Mouse (Mus musculus) liver, embryonic 16.5 days (tissue): ENCODE measurements around the gene Thbs4. TPM values are rescaled to one million over a fixed set of nuclear protein-coding genes. Genes with fewer than 3 reads are reported as not detected.
A peak's percentile ranks its signal among the peaks of the same experiment; 100 is the strongest.

Source experiments
- ATAC-seq: fragments of 200-750 bp; cut with Nextera tagmentation; 2 replicates; pipeline ENCODE4 v1.8.0; 2017; ENCODE audit warnings: low read depth, mild to moderate bottlenecking, moderate number of reproducible peaks, moderate library complexity
- H3K27ac ChIP-seq: fragments of 300-500 bp; sonication (generic); 2 replicates; pipeline ENCODE4 v1.5.1; 2014; ENCODE audit warnings: mild to moderate bottlenecking, low read length
- H3K27me3 ChIP-seq: fragments of 300-500 bp; sonication (generic); 2 replicates; pipeline ENCODE4 v1.6.1; 2014; ENCODE audit warnings: low read depth, low read length, mixed read lengths; ENCODE audit not compliant: control insufficient read depth, insufficient read depth
- H3K36me3 ChIP-seq: fragments of 300-500 bp; sonication (generic); 2 replicates; pipeline ENCODE4 v1.6.1; 2014; ENCODE audit warnings: mild to moderate bottlenecking; ENCODE audit not compliant: control insufficient read depth, insufficient read depth
- H3K4me1 ChIP-seq: fragments of 300-500 bp; sonication (generic); 2 replicates; pipeline ENCODE4 v1.6.1; 2014; ENCODE audit warnings: low read depth, low read length, mixed read lengths; ENCODE audit not compliant: control insufficient read depth
- H3K4me2 ChIP-seq: fragments of 300-500 bp; sonication (generic); 2 replicates; pipeline ENCODE4 v1.6.1; 2014; ENCODE audit warnings: low read depth, low read length, mixed read lengths
- H3K4me3 ChIP-seq: fragments of 300-500 bp; sonication (generic); 2 replicates; pipeline ENCODE4 v1.5.1; 2014; ENCODE audit warnings: low read depth, mild to moderate bottlenecking, low read length
- H3K9ac ChIP-seq: fragments of 300-500 bp; sonication (generic); 2 replicates; pipeline ENCODE4 v1.6.1; 2014; ENCODE audit warnings: low read depth, low read length
- H3K9me3 ChIP-seq: fragments of 300-500 bp; sonication (generic); replicated peaks from 2 replicates; pipeline ENCODE4 v1.6.1; 2016; ENCODE audit warnings: low read length; ENCODE audit not compliant: control insufficient read depth
- WGBS: fragments of 180-500 bp; shearing (Covaris S2); extraction: QIAGEN DNeasy Blood & Tissue Kit; methylation state at CpG from one replicate; pipeline ENCODE4 v1.1.7; 2014; ENCODE audit not compliant: insufficient replicate concordance; 5-methylcytosine and 5-hydroxymethylcytosine counted together
- polyA plus RNA-seq: library from polyadenylated mRNA; unstranded; fragments of >200 nt; fragmentation: Nextera tagmentation; extraction: Ambion mirVana; gene quantifications from 2 replicates; pipeline ENCODE4 v1.2.1, GENCODE M21; 2015

The Thbs4 gene
- polyA plus RNA-seq, 1 experiment from 2014 or later: 0.20 TPM

DNA sequence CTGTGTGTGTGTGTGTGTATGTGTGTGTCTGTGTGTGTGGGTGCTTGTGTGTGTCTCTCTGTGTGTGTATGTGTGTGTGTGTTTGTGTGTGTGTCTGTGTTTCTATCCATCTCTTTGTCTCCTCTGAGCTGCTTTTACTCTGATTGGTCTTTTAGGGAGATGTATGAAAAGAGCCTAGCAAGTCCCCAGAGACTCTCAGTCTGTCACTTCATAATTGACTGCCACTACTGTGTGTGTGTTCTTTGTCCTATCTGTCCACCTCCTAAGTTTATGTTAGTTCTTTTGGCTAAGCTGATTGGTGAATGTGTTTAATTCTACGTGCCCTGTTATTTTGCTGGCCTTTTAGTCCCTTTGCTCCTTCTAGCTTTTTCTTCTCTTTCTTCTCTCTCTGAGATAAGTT lies 58.9 kb downstream of the Thbs4 start:
- peaks cover 4% of the 10 kb centered on the region for H3K4me1 ChIP-seq
- H3K36me3 ChIP-seq: no peaks in the 10 kb centered on the region
- no peak for ATAC-seq
- H3K27me3 ChIP-seq: no peaks in the 10 kb centered on the region
- no peak overlapping the region for H3K4me3 ChIP-seq
- no peak overlapping the region for H3K4me2 ChIP-seq
- no peak overlapping the region for H3K27ac ChIP-seq
- WGBS: 76% methylated on average over 1 of the region's 1 CpGs
- no peak overlapping the region for H3K9ac ChIP-seq
- H3K9me3 ChIP-seq: no peaks in the 10 kb centered on the region

DNA sequence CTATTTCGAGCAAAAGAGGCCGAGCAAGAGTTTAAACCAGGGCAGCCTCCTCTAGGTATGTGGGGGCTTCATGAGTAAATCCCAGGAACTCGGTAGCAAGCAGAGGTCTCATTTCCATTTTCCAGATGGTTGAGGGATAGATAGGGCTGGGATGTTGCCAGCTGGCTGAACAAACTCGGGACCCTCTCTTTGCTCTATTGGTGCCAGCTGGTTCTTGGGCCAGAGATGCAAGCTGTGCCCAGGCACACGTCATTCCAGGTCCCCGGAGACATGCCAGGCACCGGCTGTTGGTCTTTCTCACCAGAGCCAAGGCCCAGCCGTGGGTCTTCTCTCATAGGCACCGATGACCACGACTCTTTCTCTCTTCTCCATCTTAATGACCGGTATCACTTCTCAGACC lies 60.9 kb downstream of the Thbs4 start:
- Histone ChIP-seq H3K4me3 (no peak overlapping the region), H3K9me3 (no peaks in the 10 kb centered on the region), H3K9ac (no peak overlapping the region), H3K4me1 (peaks cover 3% of the 10 kb centered on the region; the same call in 1 of the 2 replicates), H3K27me3 (no peaks in the 10 kb centered on the region), H3K4me2 (no peak overlapping the region), H3K27ac (no peak overlapping the region), H3K36me3 (no peaks in the 10 kb centered on the region)
- no peak for ATAC-seq
- 76% methylated on average over 11 of the region's 11 CpGs for WGBS

DNA sequence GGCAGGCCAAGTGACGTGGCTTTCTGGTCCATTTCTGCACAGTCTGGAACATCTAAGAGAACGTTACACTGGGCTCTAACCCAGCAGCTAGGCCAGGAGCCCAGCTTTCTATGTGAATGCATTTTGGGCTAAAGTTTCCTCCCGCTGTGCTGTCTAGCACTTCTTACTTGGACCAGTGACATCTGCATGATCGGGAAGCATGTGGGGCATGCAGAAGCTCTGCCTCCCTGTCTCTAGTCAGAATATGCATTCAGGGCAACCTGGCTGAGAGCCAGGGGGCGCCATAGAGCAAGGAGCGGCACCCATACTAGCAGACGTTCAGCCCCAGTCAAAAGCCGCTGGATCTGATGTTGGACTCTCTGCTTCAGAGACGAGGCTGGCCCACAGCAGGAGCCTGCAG lies 61.4 kb downstream of the Thbs4 start:
- WGBS: 26% methylated on average over 9 of the region's 9 CpGs

DNA sequence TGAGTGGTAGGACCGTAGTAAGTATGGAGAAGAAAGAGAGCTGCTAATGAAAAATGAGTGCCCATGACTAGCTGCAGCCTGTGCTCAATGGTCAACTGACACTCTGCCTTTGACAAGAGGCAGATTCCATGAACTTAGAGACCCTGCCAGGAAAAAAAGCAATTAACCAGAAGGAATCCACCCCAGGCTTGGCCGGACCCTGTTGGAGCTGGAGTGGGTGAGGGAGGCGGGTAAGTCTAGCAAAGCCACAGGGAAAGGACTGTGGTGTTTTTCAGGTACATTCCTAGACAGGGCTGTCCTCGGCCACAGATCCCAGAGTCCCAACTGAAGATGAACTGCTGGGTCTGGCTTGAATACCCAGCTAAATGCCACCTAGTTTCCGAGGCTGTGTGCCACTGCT lies 61.8 kb downstream of the Thbs4 start:
- Histone ChIP-seq H3K4me2 (no peak overlapping the region), H3K9ac (no peak overlapping the region), H3K9me3 (no peaks in the 10 kb centered on the region), H3K4me3 (no peak overlapping the region), H3K36me3 (no peaks in the 10 kb centered on the region), H3K4me1 (peaks cover 3% of the 10 kb centered on the region; the same call in 1 of the 2 replicates), H3K27me3 (no peaks in the 10 kb centered on the region), H3K27ac (no peak overlapping the region)
- WGBS: 56% methylated on average over 5 of the region's 5 CpGs
- no peak for ATAC-seq

More for the DNA sequence above, 61.4 kb downstream of the Thbs4 start:
- H3K36me3 ChIP-seq: no peaks in the 10 kb centered on the region
- H3K4me3 ChIP-seq: no peak overlapping the region
- H3K27ac ChIP-seq: no peak overlapping the region
- ATAC-seq: no peak
- no peaks in the 10 kb centered on the region for H3K9me3 ChIP-seq
- no peaks in the 10 kb centered on the region for H3K27me3 ChIP-seq
- H3K9ac ChIP-seq: no peak overlapping the region
- H3K4me2 ChIP-seq: no peak overlapping the region
- peaks cover 3% of the 10 kb centered on the region; the same call in 1 of the 2 replicates for H3K4me1 ChIP-seq

DNA sequence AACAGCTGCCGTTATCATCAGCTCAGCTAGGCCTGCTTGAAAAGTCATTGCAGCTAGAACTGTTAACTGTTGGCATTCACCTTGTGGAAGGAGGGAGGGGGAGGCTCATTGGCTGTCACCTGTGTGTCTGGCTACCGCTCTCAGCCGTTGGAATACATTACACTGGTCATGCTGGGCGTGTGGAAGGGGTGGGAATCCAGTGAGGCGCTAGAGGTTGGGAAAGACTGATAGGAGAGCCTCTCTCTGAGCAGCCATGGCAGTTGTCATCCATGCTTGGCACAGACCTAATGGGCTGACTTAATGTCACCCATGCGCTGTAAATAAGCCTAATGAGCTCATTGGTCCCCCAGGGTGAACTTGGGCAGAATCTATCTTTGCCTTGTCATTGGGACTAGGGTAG lies 62.8 kb downstream of the Thbs4 start:
- Histone ChIP-seq H3K4me1 (peaks cover 3% of the 10 kb centered on the region; the same call in 1 of the 2 replicates), H3K4me3 (no peak overlapping the region), H3K9ac (no peak overlapping the region), H3K9me3 (no peaks in the 10 kb centered on the region), H3K27ac (no peak overlapping the region), H3K4me2 (no peak overlapping the region), H3K36me3 (no peaks in the 10 kb centered on the region), H3K27me3 (no peaks in the 10 kb centered on the region)
- ATAC-seq: no peak
- WGBS: 66% methylated on average over 6 of the region's 6 CpGs

DNA sequence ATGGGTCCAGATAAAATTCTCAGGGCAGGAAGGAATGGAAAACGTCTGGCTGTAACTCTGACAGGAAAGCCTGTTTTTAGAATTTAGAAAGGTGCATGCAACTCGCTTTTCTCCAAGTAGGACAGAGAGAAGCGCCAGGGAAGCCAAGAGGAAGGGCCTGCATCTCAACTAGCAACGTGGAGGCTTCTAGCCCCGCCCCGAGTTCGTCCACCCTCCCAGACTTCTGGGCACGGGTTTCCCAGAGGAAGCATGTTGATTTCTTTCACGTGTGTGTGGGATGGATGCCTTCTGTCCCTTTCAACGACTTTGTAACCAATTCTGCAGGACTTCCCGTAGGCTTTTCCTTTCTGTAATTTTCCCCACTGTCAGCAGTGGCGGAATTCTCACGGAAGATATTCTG lies 64.8 kb downstream of the Thbs4 start:
- Histone ChIP-seq H3K27me3 (no peaks in the 10 kb centered on the region), H3K9me3 (no peaks in the 10 kb centered on the region), H3K4me3 (no peak overlapping the region), H3K36me3 (no peaks in the 10 kb centered on the region), H3K4me2 (no peak overlapping the region), H3K27ac (no peak overlapping the region), H3K9ac (no peak overlapping the region), H3K4me1 (peaks cover 3% of the 10 kb centered on the region; the same call in 1 of the 2 replicates)
- 50% methylated on average over 13 of the region's 13 CpGs for WGBS
- no peak for ATAC-seq

DNA sequence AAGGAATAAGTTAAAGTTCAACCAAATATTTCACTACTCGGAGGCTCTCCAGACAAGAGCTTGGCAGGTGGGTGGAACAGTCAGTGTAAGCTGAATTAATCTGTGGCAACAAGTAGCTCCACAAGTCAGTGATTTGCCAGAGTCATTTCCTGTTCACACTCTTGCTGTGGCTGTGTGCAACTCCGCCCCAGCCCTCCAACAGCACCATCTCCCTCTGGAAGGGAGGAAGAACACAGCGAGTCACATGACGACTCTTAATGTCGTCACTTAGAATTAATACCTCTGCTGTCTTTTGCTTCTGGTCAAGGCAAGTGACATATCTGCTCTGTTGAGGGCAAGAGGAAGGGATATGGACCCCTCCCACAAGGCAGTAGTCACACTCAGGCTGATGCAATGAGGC lies 72.2 kb downstream of the Thbs4 start:
- 21% methylated on average over 5 of the region's 5 CpGs for WGBS
- Histone ChIP-seq H3K9ac (no peak overlapping the region), H3K27ac (no peak overlapping the region), H3K4me1 (no peaks in the 10 kb centered on the region), H3K4me2 (no peak overlapping the region), H3K27me3 (no peaks in the 10 kb centered on the region), H3K9me3 (no peaks in the 10 kb centered on the region), H3K36me3 (no peaks in the 10 kb centered on the region), H3K4me3 (no peak overlapping the region)
- ATAC-seq: peak; percentile 32; the same call in 1 of the 2 replicates

DNA sequence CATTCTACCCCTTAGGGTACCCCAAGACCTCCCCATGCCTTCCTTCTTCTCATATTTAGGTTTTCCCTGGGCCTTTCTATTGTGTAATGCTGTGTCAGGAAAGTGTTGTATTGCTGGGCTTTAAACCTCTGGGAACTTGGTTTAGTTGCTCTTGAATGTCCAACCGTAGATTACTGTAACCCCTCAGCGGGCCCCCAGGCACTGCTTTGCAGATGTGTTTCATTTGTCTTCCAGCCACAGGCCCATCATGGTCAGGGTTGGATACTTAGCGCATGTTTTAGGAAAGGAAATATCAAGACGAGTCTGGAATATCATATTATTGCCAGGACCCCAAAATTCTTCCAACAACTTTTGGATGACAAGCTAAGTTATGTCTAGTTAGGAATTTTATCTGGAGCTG lies 73.6 kb downstream of the Thbs4 start:
- Histone ChIP-seq H3K27ac (no peak overlapping the region), H3K9ac (no peak overlapping the region), H3K27me3 (no peaks in the 10 kb centered on the region), H3K9me3 (no peaks in the 10 kb centered on the region), H3K4me3 (no peak overlapping the region), H3K4me1 (no peaks in the 10 kb centered on the region), H3K36me3 (no peaks in the 10 kb centered on the region), H3K4me2 (no peak overlapping the region)
- WGBS: 64% methylated on average over 4 of the region's 4 CpGs
- no peak for ATAC-seq

DNA sequence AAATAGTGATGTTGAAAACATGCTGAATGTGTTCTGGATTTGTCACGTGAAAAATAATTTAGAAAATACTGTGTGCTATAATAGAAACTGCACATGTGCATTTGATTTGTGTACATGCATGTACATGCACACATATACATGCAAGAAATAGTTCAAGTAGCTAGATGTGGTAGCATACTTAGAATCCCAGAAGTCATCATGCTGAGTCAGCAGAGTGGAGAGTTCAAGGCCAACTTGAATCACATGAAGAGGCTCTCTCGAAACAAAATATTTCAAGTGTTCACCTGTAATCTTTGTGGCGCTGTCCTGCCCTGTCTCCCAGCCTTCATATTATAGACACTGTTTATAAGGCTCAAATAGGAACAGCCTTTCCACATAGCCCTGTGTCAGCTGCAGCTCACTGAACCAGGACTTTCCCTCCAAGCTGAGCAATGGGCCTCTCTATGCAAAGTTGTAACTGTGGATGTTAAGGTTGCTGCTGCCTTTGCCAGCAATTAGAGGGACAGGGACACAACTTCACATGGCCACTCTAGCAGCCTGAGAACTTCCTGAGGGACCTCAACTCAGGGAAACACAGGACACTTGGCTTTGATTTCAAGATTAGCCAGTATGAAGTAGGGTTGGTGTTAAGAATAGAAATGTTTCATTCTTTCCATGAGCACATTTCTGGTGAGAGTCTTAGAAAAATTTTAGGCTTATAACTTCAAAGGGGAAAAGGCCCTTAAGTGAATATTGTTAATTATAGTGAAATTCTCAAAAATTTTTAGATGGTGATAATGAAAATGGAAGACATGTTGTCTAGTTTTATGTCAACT lies 76.6 kb downstream of the Thbs4 start:
- Histone ChIP-seq H3K36me3 (no peaks in the 10 kb centered on the region), H3K4me3 (no peak overlapping the region), H3K9me3 (no peaks in the 10 kb centered on the region), H3K27ac (no peak overlapping the region), H3K9ac (no peak overlapping the region), H3K4me1 (no peaks in the 10 kb centered on the region), H3K27me3 (no peaks in the 10 kb centered on the region), H3K4me2 (no peak overlapping the region)
- no peak for ATAC-seq
- WGBS: 65% methylated on average over 3 of the region's 3 CpGs
